Mouse (Mus musculus): Measurements from ENCODE around the gene Trpc4ap.

DNA sequence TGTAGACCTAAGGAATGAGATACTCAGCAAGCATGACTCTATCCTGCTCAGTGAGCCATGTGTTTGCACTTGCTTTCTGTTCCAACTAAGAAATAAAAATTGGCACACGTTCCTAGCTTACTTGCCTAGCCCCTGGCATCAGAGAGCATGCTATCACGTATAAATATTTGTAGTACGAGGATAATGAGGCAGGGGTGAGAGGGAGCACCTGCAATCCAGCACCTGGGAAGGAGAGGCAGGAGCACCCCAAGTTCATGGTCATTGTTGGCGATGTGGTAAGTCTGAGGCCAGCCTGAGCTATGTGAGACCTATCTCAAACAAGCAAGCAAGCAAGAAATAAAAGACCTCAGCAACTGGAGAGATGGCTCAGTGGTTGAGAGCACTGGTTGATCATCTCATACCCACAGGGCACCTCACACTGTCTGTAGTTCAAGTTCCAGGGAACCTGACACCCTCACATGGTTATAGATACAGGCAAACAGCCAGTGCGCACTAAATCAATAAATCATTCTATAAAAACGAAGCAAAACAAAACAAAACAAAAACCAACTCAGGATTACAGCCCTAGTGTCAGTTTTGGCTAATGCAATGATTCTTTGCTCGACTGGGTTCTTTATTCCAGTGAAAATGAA, 35.7 kb upstream of the Trpc4ap start:
- TF ChIP-seq CTCF (IDR thresholded peaks at IDR 0.05; ENCODE audit: borderline replicate concordance, extremely low read depth, insufficient read depth, insufficient read length) (no peak), POLR2A (IDR thresholded peaks at IDR 0.05; ENCODE audit: borderline replicate concordance, extremely low read depth, insufficient read depth, insufficient read length, poor library complexity, severe bottlenecking) (no peak)

All from brain, embryonic 14.5 days (tissue).